Mouse (Mus musculus) heart, embryonic 16.5 days (tissue): ENCODE measurements around the gene Scaf1. TPM values are rescaled to one million over a fixed set of nuclear protein-coding genes. Genes with fewer than 3 reads are reported as not detected.

Source experiments
- ATAC-seq: fragments of 200-750 bp; cut with Nextera tagmentation; replicated peaks from 2 replicates; pipeline ENCODE4 v1.8.0; 2017; ENCODE audit warnings: moderate number of reproducible peaks; ENCODE audit not compliant: insufficient read depth, low FRiP score; ENCODE audit errors: extremely low read depth
- H3K27ac ChIP-seq: fragments of 300-500 bp; sonication (generic); 2 replicates; pipeline ENCODE4 v1.5.1; 2014; ENCODE audit warnings: mild to moderate bottlenecking, low read length, control low read depth, moderate library complexity
- H3K27me3 ChIP-seq: fragments of 300-500 bp; sonication (generic); 2 replicates; pipeline ENCODE4 v1.6.1; 2014; ENCODE audit warnings: low read length, mixed read lengths; ENCODE audit not compliant: control insufficient read depth, insufficient read depth
- H3K36me3 ChIP-seq: fragments of 300-500 bp; sonication (generic); 2 replicates; pipeline ENCODE4 v1.6.1; 2014; ENCODE audit not compliant: control insufficient read depth, insufficient read depth
- H3K4me1 ChIP-seq: fragments of 300-500 bp; sonication (generic); 2 replicates; pipeline ENCODE4 v1.6.1; 2014; ENCODE audit warnings: low read length, mixed read lengths; ENCODE audit not compliant: control insufficient read depth, insufficient read depth
- H3K4me2 ChIP-seq: fragments of 300-500 bp; sonication (generic); 2 replicates; pipeline ENCODE4 v1.6.1; 2014; ENCODE audit warnings: low read depth, mild to moderate bottlenecking, control low read depth, low read length
- H3K4me3 ChIP-seq: fragments of 300-500 bp; sonication (generic); 2 replicates; pipeline ENCODE4 v1.5.1; 2014; ENCODE audit warnings: mild to moderate bottlenecking, control low read depth, low read length
- H3K9ac ChIP-seq: fragments of 300-500 bp; sonication (generic); 2 replicates; pipeline ENCODE4 v1.6.1; 2014; ENCODE audit warnings: low read length, control low read depth
- H3K9me3 ChIP-seq: fragments of 300-500 bp; sonication (generic); replicated peaks from 2 replicates; pipeline ENCODE4 v1.6.1; 2016; ENCODE audit warnings: low read length; ENCODE audit not compliant: control insufficient read depth
- WGBS: fragments of 180-500 bp; shearing (Covaris S2); extraction: QIAGEN DNeasy Blood & Tissue Kit; methylation state at CpG from one replicate; pipeline ENCODE4 v1.1.7; 2014; 5-methylcytosine and 5-hydroxymethylcytosine counted together
- polyA plus RNA-seq: library from polyadenylated mRNA; unstranded; fragments of >200 nt; fragmentation: Nextera tagmentation; extraction: Ambion mirVana; gene quantifications from 2 replicates; pipeline ENCODE4 v1.2.1, GENCODE M21; 2015

Gene Scaf1
- polyA plus RNA-seq, 1 experiment from 2014 or later, result 22.7 TPM

GRCm38 (mm10) chr7:44983944-44984832 is 32.0 kb downstream of the Scaf1 start:
- 68% methylated on average over 7 of the region's 7 CpGs for WGBS
- Histone ChIP-seq H3K4me3 (peak overlapping the region; percentile 99; the same call in 1 of the 2 replicates), H3K9ac (peak overlapping the region; percentile 41; the same call in 1 of the 2 replicates), H3K27ac (peak overlapping the region; percentile 97), H3K27me3 (no peaks in the 10 kb centered on the region), H3K9me3 (no peaks in the 10 kb centered on the region), H3K4me1 (peaks cover 27% of the 10 kb centered on the region), H3K36me3 (peaks cover 29% of the 10 kb centered on the region), H3K4me2 (peak overlapping the region; percentile 82; the same call in 1 of the 2 replicates)
- ATAC-seq, result no peak

- ATAC-seq, result no peak
- peaks cover 20% of the 10 kb centered on the region for H3K4me1 ChIP-seq
- H3K27me3 ChIP-seq, result no peaks in the 10 kb centered on the region
- H3K4me3 ChIP-seq, result no peak overlapping the region
- H3K27ac ChIP-seq, result peak overlapping the region; percentile 26
- no peak overlapping the region for H3K4me2 ChIP-seq
- 27% methylated on average over 6 of the region's 6 CpGs for WGBS
- H3K9ac ChIP-seq, result no peak overlapping the region
- no peaks in the 10 kb centered on the region for H3K9me3 ChIP-seq
- peaks cover 38% of the 10 kb centered on the region for H3K36me3 ChIP-seq
These were observed 33.1 kb downstream of the Scaf1 start for GRCm38 (mm10) chr7:44983085-44983484.

- WGBS, result 91% methylated on average over 8 of the region's 8 CpGs
- Histone ChIP-seq H3K4me3 (no peak overlapping the region), H3K4me2 (no peak overlapping the region), H3K27me3 (no peaks in the 10 kb centered on the region), H3K36me3 (peaks cover 51% of the 10 kb centered on the region), H3K9ac (no peak overlapping the region), H3K9me3 (no peaks in the 10 kb centered on the region), H3K27ac (no peak overlapping the region), H3K4me1 (peaks cover 15% of the 10 kb centered on the region)
- no peak for ATAC-seq
These were observed 34.6 kb downstream of the Scaf1 start for GRCm38 (mm10) chr7:44981539-44981938.

DNA sequence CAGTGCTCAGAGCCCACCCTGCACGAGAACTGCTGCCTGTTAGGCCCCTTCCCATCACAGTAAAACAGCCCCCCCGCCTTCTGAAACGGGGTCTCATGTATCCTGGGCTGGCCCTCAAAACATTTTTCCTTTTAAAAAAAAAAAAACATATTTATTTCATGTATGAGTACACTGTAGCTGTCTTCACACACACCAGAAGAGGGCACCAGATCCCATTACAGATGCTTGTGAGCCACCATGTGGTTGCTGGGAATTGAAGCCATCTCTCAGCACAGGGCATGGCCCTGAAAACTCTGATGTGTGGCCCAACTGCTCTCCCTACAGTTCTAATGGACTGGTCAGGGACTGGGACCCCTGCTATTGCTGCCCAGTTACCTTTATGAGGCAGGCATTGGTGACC is 37.9 kb downstream of the Scaf1 start:
- WGBS, result 90% methylated on average over 3 of the region's 3 CpGs
- Histone ChIP-seq H3K4me1 (peaks cover 2% of the 10 kb centered on the region; the same call in 1 of the 2 replicates), H3K27ac (no peak overlapping the region), H3K4me2 (no peak overlapping the region), H3K9me3 (no peaks in the 10 kb centered on the region), H3K27me3 (no peaks in the 10 kb centered on the region), H3K36me3 (peaks cover 56% of the 10 kb centered on the region), H3K9ac (no peak overlapping the region), H3K4me3 (no peak overlapping the region)
- ATAC-seq, result no peak

GRCm38 (mm10) chr7:44975117-44975419 is 41.1 kb downstream of the Scaf1 start:
- no peaks in the 10 kb centered on the region for H3K27me3 ChIP-seq
- 22% methylated on average over 6 of the region's 6 CpGs for WGBS

GRCm38 (mm10) chr7:44974383-44975116 is 41.6 kb downstream of the Scaf1 start, which contains the start of gene Cpt1c:
Gene Cpt1c (minus strand): TSS chr7:44974851.
- H3K9ac ChIP-seq, result peak within 1 kb of the TSS; percentile 37
- H3K4me3 ChIP-seq, result peak within 1 kb of the TSS; percentile 40
- peak within 1 kb of the TSS; percentile 62 for H3K27ac ChIP-seq
- no peaks in the 10 kb centered on the region for H3K27me3 ChIP-seq
- H3K36me3 ChIP-seq, result peaks cover 32% of the 10 kb centered on the region
- no peak; the same call in 1 of the 2 replicates for ATAC-seq
- H3K9me3 ChIP-seq, result no peaks in the 10 kb centered on the region
- peak within 1 kb of the TSS; percentile 50 for H3K4me2 ChIP-seq
- peaks cover 12% of the 10 kb centered on the region for H3K4me1 ChIP-seq
- WGBS, result 3% methylated on average over 22 of the region's 22 CpGs

More at GRCm38 (mm10) chr7:44975117-44975419, 41.1 kb downstream of the Scaf1 start:
- no peak overlapping the region for H3K27ac ChIP-seq
- peaks cover 36% of the 10 kb centered on the region for H3K36me3 ChIP-seq
- H3K4me3 ChIP-seq, result no peak overlapping the region
- H3K4me1 ChIP-seq, result peaks cover 10% of the 10 kb centered on the region
- H3K9ac ChIP-seq, result no peak overlapping the region
- H3K9me3 ChIP-seq, result no peaks in the 10 kb centered on the region
- H3K4me2 ChIP-seq, result peak overlapping the region; percentile 50
- ATAC-seq, result no peak

DNA sequence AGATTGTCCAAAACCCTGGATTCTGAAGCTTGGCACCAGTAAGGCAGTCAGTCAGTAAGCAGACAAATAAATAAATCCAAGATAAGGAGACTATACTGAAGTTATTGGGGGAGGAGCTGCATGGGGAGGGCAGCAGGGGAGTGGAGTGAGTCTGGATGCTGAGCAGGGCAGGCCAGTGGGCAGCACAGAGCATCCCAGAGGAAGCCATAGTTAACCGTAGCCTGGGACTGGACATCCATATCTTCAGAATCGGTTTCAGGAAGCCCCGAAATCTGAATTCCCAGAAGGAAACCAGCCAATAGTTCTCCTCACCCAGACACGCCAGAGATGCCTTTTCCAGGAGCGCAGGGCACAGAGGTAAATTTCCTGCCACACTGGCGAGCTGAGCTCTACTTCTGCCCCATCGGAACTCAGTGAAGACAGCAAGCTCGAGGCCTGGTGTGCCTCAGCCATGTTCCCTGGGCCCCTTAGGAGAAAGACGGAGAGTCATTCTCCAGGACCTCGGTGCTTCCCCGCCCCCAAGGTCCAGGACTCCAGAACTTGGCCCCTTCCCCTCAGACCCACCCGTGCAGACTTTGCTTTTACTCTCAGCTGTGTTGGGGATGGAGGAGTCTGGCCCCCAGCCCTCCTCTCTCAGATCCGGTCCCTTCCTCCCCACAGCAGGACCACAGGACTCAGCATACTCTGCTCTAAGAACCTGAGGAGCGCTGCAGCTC is 42.6 kb downstream of the Scaf1 start:
- no peak overlapping the region for H3K27ac ChIP-seq
- no peaks in the 10 kb centered on the region for H3K9me3 ChIP-seq
- H3K4me3 ChIP-seq, result peak overlapping the region; percentile 40
- H3K4me2 ChIP-seq, result peak overlapping the region; percentile 50
- H3K27me3 ChIP-seq, result no peaks in the 10 kb centered on the region
- ATAC-seq, result no peak
- peaks cover 23% of the 10 kb centered on the region for H3K36me3 ChIP-seq
- 39% methylated on average over 14 of the region's 14 CpGs for WGBS
- peak overlapping the region; percentile 37 for H3K9ac ChIP-seq
- peaks cover 12% of the 10 kb centered on the region for H3K4me1 ChIP-seq

GRCm38 (mm10) chr7:44971142-44971541 is 45.0 kb downstream of the Scaf1 start:
- Histone ChIP-seq H3K9ac (peak overlapping the region; percentile 75; the same call in 1 of the 2 replicates), H3K4me3 (peak overlapping the region; percentile 70), H3K36me3 (peaks cover 1% of the 10 kb centered on the region; the same call in 1 of the 2 replicates), H3K4me1 (peaks cover 12% of the 10 kb centered on the region), H3K27ac (no peak overlapping the region), H3K4me2 (peak overlapping the region; percentile 96), H3K9me3 (no peaks in the 10 kb centered on the region), H3K27me3 (no peaks in the 10 kb centered on the region)
- no peak for ATAC-seq
- 63% methylated on average over 7 of the region's 7 CpGs for WGBS
